Mouse (Mus musculus) Muller cell, postnatal 12 days (primary cell): Measurements from ENCODE around the gene Atp7a.

ENCODE experiments used
- DNase-seq: peaks from one replicate; pipeline ENCODE4 v3.0.0-alpha.2; 2015; ENCODE audit errors: inconsistent ontology term

Atp7a gene

DNA sequence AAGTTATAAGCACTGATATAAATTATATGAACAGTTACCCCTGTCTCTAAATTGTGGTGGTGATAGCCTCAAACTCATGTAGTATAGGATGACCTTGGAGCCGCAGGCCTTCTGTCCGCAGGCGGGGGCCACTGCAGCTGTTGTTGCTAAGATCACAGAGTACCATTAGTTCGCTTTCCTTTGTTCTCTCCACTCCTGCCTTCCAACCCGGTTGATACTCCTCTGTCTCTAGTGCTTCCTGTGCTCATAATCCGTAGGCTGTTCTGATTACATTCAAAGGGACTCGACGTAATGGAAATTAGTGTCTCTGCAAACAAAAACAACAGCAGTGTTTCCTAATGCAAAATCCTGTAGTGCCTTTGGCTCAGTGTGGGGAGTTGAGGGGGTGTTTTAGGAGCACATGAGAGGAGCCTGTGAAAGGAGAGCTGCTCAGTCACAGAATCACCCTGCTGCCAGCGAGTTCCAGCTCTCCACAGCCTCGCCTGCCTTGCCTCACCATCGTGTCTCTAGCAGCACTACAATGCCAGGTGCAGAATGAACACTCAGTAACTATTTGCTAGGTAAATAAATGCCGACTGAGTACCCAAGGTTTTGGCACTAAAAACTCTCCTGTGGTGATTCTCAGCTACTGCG lies 53.9 kb downstream of the Atp7a start:
- no peak for DNase-seq

DNA sequence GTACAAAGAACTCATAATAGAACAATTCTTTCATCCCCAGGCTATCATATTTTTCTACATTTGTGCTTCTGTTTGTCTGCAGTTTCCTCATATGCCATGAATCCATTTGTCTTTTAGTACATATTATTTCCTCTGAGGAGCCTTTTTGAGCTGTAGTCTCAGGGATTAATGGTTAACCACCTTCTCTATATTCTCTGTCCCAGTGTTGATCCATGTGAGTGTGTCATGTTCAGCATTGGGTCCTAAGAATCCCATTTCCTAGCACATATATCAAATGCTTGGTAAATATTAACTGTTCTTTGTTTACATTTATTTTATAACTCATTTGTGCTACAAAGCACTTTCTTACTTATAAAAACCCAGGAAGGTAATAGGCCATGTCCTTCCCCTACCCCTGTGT lies 55.4 kb downstream of the Atp7a start:
- no peak for DNase-seq

DNA sequence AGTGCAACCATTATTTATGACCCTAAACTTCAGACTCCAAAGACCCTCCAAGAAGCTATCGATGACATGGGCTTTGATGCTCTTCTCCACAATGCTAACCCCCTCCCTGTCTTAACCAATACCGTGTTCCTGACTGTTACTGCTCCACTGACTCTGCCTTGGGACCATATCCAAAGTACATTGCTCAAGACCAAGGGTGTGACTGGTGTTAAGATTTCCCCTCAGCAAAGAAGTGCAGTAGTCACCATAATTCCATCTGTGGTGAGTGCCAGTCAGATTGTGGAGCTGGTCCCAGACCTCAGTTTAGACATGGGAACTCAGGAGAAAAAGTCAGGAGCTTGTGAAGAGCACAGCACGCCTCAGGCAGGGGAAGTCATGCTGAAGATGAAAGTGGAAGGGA lies 58.1 kb downstream of the Atp7a start:
- DNase-seq, result no peak

DNA sequence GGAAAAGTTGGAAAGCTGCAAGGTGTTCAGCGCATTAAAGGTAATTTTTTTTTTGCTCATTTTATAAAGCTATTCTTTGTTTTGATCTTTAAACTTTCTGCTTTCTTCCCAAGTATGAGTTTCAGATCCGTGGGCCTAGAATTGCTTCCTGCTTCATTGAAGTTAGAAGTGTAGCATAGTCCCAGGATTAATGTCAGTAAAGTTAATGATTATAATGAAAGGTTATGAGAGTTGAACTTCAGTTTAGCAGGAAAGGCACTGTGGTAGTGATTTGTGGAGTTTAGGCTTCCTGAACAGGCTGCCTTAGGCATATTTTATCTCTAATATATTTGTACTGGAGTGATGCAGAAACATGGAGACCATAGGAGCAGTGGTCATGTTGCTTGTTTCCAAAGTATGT lies 58.5 kb downstream of the Atp7a start:
- DNase-seq, result no peak

DNA sequence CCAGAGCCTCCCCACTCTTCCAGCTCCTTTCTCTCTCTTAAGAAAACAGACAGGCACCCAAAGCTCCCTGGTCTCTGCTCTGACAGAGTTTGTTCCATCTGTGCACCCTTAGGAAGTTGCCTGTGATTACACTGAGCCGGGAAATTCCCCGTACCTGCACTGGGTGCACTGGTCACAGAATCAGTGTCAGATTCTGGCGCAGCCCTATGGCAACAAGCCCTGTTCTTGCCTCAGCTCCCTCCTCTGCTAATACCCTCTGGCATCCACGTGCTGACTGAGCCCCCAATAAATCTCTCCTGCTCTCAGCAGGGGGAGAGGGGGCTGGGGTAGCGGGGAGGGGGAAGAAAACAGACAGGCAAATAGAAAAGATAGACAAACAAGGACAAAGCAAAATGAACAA lies 65.9 kb downstream of the Atp7a start:
- DNase-seq, result peak; percentile 6

DNA sequence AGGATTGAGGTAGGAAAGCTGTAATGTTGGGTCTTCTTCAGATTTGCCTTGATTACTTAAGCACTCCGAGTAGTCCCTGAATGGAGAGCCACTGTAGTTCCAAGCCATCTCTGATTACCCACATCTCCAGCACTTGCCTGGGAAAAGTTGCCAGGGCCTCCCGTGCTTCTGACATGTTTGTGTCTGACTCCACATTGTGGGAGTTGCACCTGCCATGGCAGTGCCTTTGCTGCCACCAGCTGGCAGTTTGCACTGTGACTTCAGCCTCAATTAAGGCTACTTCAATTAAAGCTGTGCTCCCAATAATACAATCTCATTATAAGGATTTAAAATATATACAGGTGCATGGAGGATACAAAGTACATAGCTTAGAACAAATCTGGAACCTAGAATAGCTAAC lies 78.4 kb downstream of the Atp7a start:
- peak; percentile 21 for DNase-seq

DNA sequence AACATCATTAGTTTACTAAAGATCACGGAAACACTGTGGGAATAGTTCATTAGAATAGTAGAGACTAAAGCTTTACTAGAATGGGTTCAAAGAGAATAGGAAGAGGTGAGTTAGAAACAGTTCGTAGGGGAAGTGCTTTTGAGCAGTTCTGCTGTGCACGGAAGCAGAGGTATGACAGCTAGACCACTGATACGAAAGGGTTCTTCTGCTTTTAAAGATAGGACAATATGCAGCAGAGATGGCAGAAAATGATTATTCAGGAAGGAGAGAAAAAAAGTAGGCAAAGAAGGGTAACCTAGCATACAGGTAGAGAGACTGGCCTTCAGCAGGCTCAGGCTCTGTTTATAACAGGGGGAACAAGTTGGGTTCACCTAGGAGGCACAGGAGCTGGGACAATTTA lies 86.8 kb downstream of the Atp7a start:
- no peak for DNase-seq

DNA sequence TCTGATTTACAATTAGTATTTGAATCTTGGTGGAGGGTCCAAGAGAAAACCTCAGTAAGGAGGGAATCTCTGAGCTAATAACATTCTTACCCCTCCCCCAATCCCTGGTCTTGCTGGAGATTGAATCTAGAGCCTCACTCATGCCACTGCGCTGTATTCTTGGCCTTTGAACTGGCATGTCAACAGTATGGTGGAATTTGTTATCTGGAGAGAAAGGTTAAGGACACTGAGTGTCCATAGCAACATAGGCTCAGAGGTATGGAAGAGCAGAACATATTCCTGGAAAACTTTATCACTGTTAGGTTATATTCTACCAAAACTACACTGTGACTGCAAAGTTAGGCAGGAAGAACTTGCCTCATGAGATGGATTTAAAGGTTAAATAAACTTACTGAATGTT lies 87.6 kb downstream of the Atp7a start:
- DNase-seq, result no peak

DNA sequence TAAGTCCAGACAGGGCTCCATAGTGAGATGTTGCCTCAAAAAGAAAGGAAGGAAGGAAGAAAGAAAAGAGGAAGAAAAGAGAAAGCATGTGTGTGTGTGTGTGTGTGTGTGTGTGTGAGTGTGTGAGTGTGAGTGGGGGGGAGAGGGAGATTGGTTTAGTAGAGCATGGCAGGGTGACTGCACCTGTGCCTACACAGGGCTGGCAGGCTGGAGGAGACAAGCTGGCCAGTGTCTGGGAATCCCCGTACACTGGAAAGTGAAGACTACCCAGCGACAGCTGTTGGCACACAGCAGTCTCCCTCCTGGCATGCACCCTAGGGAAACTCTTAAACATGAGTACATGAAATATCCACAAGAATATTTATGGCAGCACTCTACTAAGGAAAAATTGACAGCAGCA lies 95.7 kb downstream of the Atp7a start:
- no peak for DNase-seq

DNA sequence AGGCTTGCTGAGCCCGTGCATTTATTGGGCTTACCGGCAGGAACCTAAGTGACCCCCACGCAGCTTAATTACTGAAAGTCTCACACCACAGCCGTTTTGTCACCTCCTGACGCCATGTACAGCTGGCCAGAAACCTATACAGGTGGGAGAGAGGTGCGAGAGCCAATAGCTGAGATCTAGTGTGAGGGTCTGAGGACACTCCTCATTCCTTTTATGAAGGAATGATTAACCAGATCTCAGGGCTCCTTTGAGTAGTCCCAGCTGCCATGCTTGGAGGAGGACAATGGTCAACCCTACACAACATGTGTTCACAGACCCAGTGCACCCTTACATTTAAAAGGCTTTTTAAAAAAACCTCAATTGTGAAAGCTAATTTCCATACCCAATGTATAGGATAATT lies 101.2 kb downstream of the Atp7a start:
- DNase-seq, result no peak

DNA sequence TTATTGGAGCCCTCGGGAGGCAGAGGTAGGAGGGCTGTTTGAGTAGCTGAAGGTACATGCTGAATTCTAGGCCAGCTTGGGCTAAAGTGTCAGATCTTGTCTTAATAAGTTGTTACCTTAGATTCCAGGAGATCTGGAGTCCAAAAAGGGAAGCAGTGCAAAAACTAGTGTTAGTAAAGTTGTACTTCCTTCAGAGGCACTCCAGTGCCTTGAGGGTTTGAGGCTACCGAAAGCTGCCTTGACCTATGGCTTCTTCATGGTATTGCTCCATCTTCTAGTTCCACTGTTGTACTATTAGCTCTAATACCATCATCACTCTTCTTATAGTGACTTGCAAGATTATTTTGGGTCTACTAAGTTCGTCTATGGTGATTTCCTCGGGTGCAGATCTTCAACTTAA lies 102.8 kb downstream of the Atp7a start:
- DNase-seq, result no peak

DNA sequence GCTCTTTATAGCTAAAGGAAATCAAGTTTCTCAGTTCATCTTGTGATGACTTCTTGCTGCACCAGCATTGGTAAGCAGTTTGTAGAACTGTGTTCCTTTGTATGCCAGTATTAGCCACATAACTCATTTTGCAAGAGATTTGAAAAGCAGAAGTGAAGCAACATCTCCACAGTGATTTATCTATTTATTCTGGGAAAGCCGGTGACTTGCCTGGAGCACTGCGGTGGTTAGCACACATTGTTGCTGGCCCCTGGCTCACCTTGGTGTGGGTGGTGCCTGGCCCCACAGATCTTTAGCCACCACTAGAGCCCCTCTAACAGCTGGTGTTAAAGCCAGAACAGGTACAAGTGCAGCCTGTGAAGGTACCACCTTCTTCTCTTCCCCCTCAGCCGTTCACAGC lies 107.8 kb downstream of the Atp7a start:
- DNase-seq, result no peak

DNA sequence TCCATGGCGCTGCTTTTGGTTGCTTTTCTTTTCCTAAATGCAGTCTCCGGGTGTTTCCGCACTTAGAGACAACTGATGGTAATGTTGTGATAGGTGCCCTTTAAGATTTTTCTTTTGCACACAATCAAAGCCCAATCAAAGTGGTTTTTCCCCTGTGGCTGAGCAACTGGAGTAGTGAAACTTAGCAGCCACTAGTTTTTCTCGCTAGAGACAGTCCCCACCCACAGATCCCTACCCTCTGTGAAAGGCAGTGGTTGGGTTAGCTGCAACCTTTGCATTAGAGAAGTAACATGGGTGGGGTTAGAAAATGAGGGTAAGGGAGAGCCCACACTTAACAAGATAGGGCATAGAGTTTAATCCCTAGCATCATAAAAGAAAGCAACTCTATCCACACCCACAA lies 108.4 kb downstream of the Atp7a start:
- no peak for DNase-seq

DNA sequence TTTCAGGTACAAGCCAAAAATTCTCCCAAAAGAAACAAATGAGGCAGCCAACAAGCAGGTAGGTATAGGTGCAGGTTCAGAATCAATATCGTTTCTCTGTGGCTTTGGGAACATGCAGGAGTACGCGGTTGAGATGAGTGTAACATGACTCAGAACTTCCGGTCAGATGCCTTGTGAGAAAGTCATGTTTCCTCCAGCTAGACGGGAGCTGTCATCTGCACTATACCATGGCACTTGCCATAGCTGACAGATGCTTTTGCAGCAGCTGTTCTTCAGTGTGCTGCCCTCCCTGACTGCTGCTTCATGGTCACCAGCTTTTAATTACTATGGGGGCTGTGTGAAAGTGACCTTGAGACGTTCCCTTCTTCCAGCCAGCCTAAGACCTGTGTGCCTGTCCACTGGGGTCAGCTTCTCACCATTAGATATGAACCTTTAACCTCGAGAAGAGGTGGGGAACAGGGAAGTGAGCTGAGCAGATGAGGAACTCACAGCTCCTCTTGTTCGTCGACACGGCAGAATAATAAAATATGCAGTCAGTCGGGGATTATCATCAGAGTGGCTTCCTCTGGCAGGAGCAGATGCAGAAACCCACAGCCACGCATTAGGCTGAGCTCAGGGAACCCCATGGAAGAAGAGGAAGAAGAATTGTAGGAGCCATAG lies 109.0 kb downstream of the Atp7a start:
- no peak for DNase-seq

DNA sequence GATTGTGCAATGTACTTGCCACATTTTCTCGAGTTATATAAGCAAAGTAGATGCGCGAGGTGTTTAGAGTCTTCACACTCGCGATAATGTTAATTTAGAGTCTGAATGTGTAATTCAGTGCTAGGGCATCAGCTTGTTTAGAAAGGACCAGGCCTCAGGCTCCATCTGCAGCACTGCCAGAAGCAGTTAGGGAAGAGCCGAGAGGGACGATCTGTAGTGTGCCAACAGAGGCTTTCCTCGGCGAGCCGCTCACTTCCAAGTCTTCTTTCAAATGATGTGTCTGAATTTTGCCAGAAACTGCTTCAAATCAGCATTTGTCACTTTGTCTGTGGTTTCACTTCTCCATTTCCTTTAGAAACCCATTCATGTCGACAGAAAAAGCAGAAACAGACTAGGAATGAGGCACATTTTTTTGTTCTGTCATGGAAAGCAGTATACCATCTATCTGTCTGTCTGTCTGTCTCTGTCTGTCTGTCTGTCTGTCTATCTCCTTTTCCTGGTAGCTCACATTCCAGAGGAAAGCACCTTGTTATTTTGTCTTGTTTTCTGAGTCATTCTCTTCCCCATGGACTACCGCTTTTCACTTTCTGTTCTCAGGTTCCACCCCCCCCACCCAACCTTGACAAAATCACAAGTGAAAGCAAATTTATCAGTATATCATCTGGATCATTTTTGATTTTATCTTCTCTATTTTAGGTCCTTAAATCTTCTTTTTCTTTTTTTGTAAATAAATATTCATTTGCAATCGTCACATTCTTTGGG lies 112.4 kb downstream of the Atp7a start:
- DNase-seq, result no peak

DNA sequence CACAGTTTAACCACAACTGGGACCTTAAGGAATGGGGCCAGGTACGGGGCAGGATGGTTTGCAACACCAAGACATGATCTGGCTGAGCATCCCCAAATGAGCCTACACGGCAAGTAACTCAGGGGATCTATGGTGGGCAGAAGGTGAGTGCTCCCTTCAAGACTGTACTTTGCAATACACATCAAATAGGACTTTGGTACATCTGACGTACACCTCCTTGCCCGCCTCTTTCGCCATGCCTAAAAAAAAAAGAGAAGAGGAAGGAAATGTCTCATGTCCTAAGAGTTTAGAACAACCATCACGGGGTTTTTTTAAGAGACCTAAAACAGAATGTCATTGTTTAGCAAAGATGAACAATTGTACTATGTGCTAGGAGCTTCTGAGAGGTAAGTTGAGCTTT lies 115.9 kb downstream of the Atp7a start, which contains the start of gene Tlr13:
TSS of gene Tlr13 (plus strand) at position 269 of the 400 bp plus-strand sequence.
- no peak for DNase-seq

DNA sequence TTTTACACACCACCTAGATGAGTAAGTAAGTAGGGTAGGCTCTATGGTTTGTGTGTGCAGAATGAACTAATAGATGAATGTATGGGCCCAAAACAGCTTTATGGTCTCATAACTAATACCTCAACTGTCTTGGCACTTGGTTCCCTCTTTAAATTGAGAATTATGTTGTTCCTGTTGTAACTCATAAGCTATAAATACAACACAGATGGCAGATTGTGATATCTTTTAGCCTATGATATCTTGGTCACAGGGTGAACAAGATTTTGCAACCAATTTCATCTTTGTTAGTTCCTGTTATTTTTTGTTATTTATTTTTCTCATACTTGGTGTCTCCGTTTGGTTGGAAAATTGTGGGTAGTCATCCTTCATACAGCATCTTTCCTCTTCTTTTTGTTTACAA lies 121.1 kb downstream of the Atp7a start:
- no peak for DNase-seq

DNA sequence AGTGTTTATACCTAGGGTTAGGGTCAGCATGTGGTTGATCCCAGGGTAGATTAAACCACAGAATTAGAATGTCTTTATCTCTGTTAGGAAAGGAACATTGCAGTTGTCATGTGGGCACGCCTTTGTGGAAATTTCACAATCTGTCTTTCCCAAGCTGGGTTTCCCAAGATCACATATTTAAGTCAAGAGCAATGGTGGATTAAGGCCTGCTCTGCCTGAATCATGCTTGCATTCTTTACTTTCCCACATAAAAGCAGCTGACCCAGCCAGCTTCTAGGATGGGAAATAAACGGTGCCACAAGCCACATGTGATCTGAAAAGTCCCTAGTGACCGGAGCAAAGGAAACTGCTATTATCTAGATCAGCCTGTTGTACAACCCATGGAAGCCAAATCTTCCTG lies 122.4 kb downstream of the Atp7a start:
- peak; percentile 11 for DNase-seq

DNA sequence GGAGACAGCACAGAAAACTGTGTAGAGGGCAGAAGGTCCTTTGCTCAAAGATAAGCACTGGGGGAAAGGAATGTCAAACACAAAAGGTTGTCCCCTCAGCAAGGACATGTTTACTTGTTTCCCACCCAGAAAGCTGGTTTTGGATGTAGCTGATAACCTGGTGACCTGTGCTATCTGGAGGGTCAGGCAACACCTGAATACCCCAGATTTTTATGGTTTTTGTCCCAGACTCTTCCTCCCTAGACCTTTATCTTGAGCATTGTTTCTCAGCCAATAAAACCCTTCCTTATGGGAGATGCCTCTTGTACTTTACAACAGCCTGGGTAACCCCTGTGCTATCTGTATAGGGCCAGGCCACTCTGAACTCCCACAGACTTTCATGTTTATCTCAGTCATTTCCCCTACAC lies 127.1 kb downstream of the Atp7a start:
- no peak for DNase-seq

DNA sequence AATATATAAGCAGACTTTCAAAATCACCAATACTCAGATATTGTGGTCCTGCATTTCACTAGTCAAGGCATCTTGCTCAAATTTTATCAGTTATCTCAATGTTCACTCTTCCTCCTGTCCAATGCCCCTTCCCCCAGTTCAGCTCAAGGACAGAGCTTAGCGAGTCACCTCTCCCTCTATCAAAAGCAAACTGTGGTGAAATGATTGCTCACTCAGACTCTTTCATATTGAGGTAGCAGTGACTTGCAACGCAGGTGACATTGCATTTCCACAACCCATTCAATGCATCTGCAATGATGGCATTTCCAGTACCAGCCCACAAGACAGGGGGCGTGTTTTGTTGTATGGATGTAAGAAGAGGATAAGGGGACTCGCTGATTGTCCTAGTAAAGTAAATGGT lies 128.8 kb downstream of the Atp7a start:
- no peak for DNase-seq

DNA sequence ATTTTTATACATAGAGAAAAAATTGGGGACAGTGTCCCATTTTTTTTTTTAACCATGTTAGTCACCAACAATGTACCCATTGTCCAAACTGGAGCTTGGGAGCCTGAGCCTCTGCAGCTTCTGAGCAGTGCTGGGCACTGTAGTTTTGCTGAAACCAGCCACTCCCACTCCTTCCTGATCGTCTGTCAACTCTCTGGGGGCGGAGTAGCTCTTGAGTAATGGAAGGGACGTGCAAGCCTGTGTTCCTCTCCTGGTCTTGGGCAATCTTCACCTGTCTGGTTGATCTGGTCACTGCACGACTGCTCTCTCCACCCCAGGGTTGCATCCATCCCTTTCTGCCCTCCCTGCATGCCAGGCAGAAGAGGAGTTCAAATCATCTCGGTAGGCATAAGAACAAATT lies 136.9 kb downstream of the Atp7a start:
- no peak for DNase-seq

DNA sequence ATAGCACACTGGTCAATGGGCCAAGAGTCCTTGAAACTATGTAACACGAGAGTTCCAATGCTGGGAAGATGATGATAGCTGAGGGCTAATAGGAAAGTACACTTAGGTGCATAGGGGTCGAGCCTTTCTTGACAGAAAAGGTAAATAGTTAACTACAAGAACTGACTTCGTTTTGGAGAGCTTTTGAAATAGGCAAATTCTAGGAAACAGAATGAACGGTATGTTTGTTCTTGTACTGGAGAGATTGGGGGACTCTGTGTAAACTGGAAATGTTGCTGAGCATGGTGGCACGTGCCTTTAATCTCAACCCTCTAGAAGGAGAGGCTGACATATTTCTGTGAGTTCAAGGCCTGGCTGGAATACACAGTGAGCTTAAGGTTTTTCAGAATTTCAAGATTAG lies 137.5 kb downstream of the Atp7a start:
- DNase-seq, result no peak

DNA sequence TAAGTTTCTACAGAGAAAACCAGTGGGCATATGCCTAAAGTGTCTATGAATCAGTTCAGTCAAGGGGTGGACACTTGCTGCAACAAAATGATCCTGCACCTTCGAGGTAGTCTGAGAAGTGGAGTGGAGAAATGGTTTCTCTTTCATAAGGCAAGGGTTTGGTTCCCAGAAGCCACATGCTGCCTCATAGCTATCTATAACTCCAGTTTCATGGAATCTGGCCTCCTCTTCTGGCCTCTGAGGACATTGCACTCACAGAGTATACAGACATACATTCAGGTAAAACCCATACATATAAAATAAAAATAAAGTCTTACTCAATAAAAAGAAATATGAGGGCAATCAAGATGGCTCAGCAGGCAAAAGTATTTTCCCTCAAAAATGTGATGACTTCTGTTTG lies 138.0 kb downstream of the Atp7a start:
- DNase-seq, result no peak
